Mouse (Mus musculus): ENCODE data around the gene Snrnp25. TPM values are rescaled to one million over a fixed set of nuclear protein-coding genes. Genes with fewer than 3 reads are reported as not detected.

The Snrnp25 gene
- total and polyA plus RNA-seq, 3 experiments, result 130 to 158 TPM; not detected in 1

DNA sequence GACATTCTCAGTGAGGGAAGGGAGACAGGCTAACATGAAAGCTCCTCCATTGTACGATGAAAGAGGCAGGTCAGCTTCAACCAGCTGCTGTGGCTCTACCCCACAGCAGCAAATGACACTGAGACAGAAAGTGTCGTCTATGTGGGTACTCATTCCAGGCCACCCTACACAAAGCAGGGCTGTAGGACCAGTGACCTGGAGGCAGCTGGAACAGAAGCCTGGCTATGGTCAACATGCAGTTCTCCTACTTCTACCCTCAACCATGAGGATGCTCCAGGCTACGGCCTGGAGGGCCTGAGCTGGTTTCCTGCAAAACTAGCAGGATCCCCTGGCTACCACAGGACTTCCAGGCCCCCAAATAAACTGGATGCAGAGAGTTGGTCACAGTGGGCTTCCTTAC lies 51.4 kb downstream of the Snrnp25 start:
- Histone ChIP-seq H3K27me3 (ENCODE audit: control insufficient read depth in 1 of 2, insufficient read depth in 2 of 2, low read length in 2 of 2) (no peaks in the 10 kb centered on the region), H3K4me1 (ENCODE audit: control insufficient read depth in 1 of 2, insufficient read depth in 2 of 2, low read length in 2 of 2) (peaks cover 2 to 13% of the 10 kb centered on the region in 2 experiments; a peak in 3 of 4 replicates), H3K9me3 (replicated peaks; ENCODE audit: insufficient read depth, low read length) (no peaks in the 10 kb centered on the region), H3K79me2 (ENCODE audit: control insufficient read depth, insufficient read depth, low read length, poor library complexity) (no peaks in the 10 kb centered on the region), H3K27ac (ENCODE audit: control insufficient read depth, low read depth, low read length) (no peak overlapping the region), H3K4me3 (ENCODE audit: control insufficient read depth in 1 of 2, insufficient read depth in 1 of 2, low read depth in 2 of 2, low read length in 2 of 2) (no peak overlapping the region), H3K9ac (ENCODE audit: control insufficient read depth, low read depth, low read length, poor library complexity, severe bottlenecking) (no peak overlapping the region), H3K36me3 (ENCODE audit: control insufficient read depth in 1 of 2, insufficient read depth in 2 of 2, low read length in 2 of 2) (peaks cover 0 to 12% of the 10 kb centered on the region in 2 experiments; a peak in 2 of 4 replicates)
- no peak for DNase-seq (ENCODE audit: low read depth, low spot score)
- no peak for TF ChIP-seq MAFK (IDR thresholded peaks at IDR 0.05; ENCODE audit: borderline replicate concordance, low read depth, low read length)
- no peak for TF ChIP-seq TCF12 (IDR thresholded peaks at IDR 0.05; ENCODE audit: low read depth, low read length)
- no peak for TF ChIP-seq CHD1 (IDR thresholded peaks at IDR 0.05; ENCODE audit: low read depth, low read length)
- TF ChIP-seq CTCF (IDR thresholded peaks at IDR 0.05 in 2 of 3, conservative IDR thresholded peaks at IDR 0.05 in 1 of 3; ENCODE audit: control insufficient read depth in 1 of 3, insufficient read depth in 1 of 3, low read depth in 2 of 3, low read length in 3 of 3, poor library complexity in 1 of 3, severe bottlenecking in 1 of 3), result no peak
- TF ChIP-seq MYB (IDR thresholded peaks at IDR 0.05; ENCODE audit: low read depth, low read length), result no peak
- TF ChIP-seq USF2 (IDR thresholded peaks at IDR 0.05; ENCODE audit: borderline replicate concordance in 1 of 2, insufficient read depth in 1 of 2, low read depth in 1 of 2, low read length in 2 of 2), result no peak
- TF ChIP-seq POLR2AphosphoS2 (IDR thresholded peaks at IDR 0.05; ENCODE audit: low read length), result no peak

Other genes starting within 250 kb of the Snrnp25 start
- not detected in 2 replicates for gene 4930524B15Rik, start 239.8 kb upstream of the Snrnp25 start, total RNA-seq (2012; rRNA removed)
- under 1 TPM in 1 of 2 experiments, not detected in 1; 0.03 TPM for gene 4930524B15Rik, start 239.8 kb upstream of the Snrnp25 start, polyA plus RNA-seq (2012; ENCODE audit: insufficient read depth in 1 of 2, insufficient read length in 2 of 2, low read depth in 1 of 2, low replicate concordance in 2 of 2, missing spikeins in 1 of 2)
- not detected in 2 replicates for gene Nsg2, start 205.0 kb upstream of the Snrnp25 start, total RNA-seq (2012; rRNA removed)
- gene Nsg2, start 205.0 kb upstream of the Snrnp25 start, polyA plus RNA-seq (2012; ENCODE audit: insufficient read depth in 1 of 2, insufficient read length in 2 of 2, low read depth in 1 of 2, low replicate concordance in 2 of 2, missing spikeins in 1 of 2), result not detected
- gene Il9r, start 5.1 kb upstream of the Snrnp25 start, total RNA-seq (2012; rRNA removed), result 76.5 and 83.8 TPM in 2 replicates
- gene Il9r, start 5.1 kb upstream of the Snrnp25 start, polyA plus RNA-seq (2012; ENCODE audit: insufficient read depth in 1 of 2, insufficient read length in 2 of 2, low read depth in 1 of 2, low replicate concordance in 2 of 2, missing spikeins in 1 of 2), result 10 to 100 TPM in 1 of 2 experiments, not detected in 1; 56.9 TPM
- gene Rhbdf1, start 16.9 kb downstream of the Snrnp25 start, total RNA-seq (2012; rRNA removed), result 2.4 and 2.9 TPM in 2 replicates
- 10 to 100 TPM in 1 of 2 experiments, not detected in 1; 14.3 TPM for gene Rhbdf1, start 16.9 kb downstream of the Snrnp25 start, polyA plus RNA-seq (2012; ENCODE audit: insufficient read depth in 1 of 2, insufficient read length in 2 of 2, low read depth in 1 of 2, low replicate concordance in 2 of 2, missing spikeins in 1 of 2)
- 41.2 and 43.2 TPM in 2 replicates for gene Mpg, start 21.1 kb downstream of the Snrnp25 start, total RNA-seq (2012; rRNA removed)
- 10 to 100 TPM in 1 of 2 experiments, not detected in 1; 42.0 TPM for gene Mpg, start 21.1 kb downstream of the Snrnp25 start, polyA plus RNA-seq (2012; ENCODE audit: insufficient read depth in 1 of 2, insufficient read length in 2 of 2, low read depth in 1 of 2, low replicate concordance in 2 of 2, missing spikeins in 1 of 2)
- 12.5 and 14.1 TPM in 2 replicates for gene Nprl3, start 62.3 kb downstream of the Snrnp25 start, total RNA-seq (2012; rRNA removed)
- gene Nprl3, start 62.3 kb downstream of the Snrnp25 start, polyA plus RNA-seq (2012; ENCODE audit: insufficient read depth in 1 of 2, insufficient read length in 2 of 2, low read depth in 1 of 2, low replicate concordance in 2 of 2, missing spikeins in 1 of 2), result 10 to 100 TPM in 1 of 2 experiments, not detected in 1; 18.4 TPM
- not detected in 2 replicates for gene Hba-x, start 71.0 kb downstream of the Snrnp25 start, total RNA-seq (2012; rRNA removed)
- under 1 TPM in 1 of 2 experiments, not detected in 1; 0.13 TPM for gene Hba-x, start 71.0 kb downstream of the Snrnp25 start, polyA plus RNA-seq (2012; ENCODE audit: insufficient read depth in 1 of 2, insufficient read length in 2 of 2, low read depth in 1 of 2, low replicate concordance in 2 of 2, missing spikeins in 1 of 2)
- gene Hba-a1, start 78.1 kb downstream of the Snrnp25 start, total RNA-seq (2012; rRNA removed), result 211 and 272 TPM in 2 replicates
- gene Hba-a1, start 78.1 kb downstream of the Snrnp25 start, polyA plus RNA-seq (2012; ENCODE audit: insufficient read depth in 1 of 2, insufficient read length in 2 of 2, low read depth in 1 of 2, low replicate concordance in 2 of 2, missing spikeins in 1 of 2), result 100 to 1,000 TPM; 313 to 334 TPM
- gene Hbq1b, start 81.5 kb downstream of the Snrnp25 start, total RNA-seq (2012; rRNA removed), result 2.3 and 2.5 TPM in 2 replicates
- gene Hbq1b, start 81.5 kb downstream of the Snrnp25 start, polyA plus RNA-seq (2012; ENCODE audit: insufficient read depth in 1 of 2, insufficient read length in 2 of 2, low read depth in 1 of 2, low replicate concordance in 2 of 2, missing spikeins in 1 of 2), result 1 to 10 TPM in 1 of 2 experiments, not detected in 1; 6.5 TPM
- gene Hba-a2, start 91.1 kb downstream of the Snrnp25 start, total RNA-seq (2012; rRNA removed), result 130 and 202 TPM in 2 replicates
- gene Hba-a2, start 91.1 kb downstream of the Snrnp25 start, polyA plus RNA-seq (2012; ENCODE audit: insufficient read depth in 1 of 2, insufficient read length in 2 of 2, low read depth in 1 of 2, low replicate concordance in 2 of 2, missing spikeins in 1 of 2), result 100 to 1,000 TPM; 313 to 432 TPM
- gene Hbq1a, start 94.7 kb downstream of the Snrnp25 start, total RNA-seq (2012; rRNA removed), result 0.46 TPM in 1 of 2 replicates, not detected in the other
- under 1 TPM in 1 of 2 experiments, not detected in 1; 0.29 TPM for gene Hbq1a, start 94.7 kb downstream of the Snrnp25 start, polyA plus RNA-seq (2012; ENCODE audit: insufficient read depth in 1 of 2, insufficient read length in 2 of 2, low read depth in 1 of 2, low replicate concordance in 2 of 2, missing spikeins in 1 of 2)
- gene Sh3pxd2b, start 142.4 kb downstream of the Snrnp25 start, total RNA-seq (2012; rRNA removed), result 9.6 and 10.0 TPM in 2 replicates
- 10 to 100 TPM in 1 of 2 experiments, not detected in 1; 17.0 TPM for gene Sh3pxd2b, start 142.4 kb downstream of the Snrnp25 start, polyA plus RNA-seq (2012; ENCODE audit: insufficient read depth in 1 of 2, insufficient read length in 2 of 2, low read depth in 1 of 2, low replicate concordance in 2 of 2, missing spikeins in 1 of 2)
- 22.4 and 25.7 TPM in 2 replicates for gene Ubtd2, start 250.0 kb downstream of the Snrnp25 start, total RNA-seq (2012; rRNA removed)
- gene Ubtd2, start 250.0 kb downstream of the Snrnp25 start, polyA plus RNA-seq (2012; ENCODE audit: insufficient read depth in 1 of 2, insufficient read length in 2 of 2, low read depth in 1 of 2, low replicate concordance in 2 of 2, missing spikeins in 1 of 2), result 10 to 100 TPM in 1 of 2 experiments, not detected in 1; 28.7 TPM